ENCODE assay signal across 25 mouse cellular contexts in genomic region chrX:163987718-163988374, GRCm38 (mm10). TPM values are rescaled to one million over a fixed set of nuclear protein-coding genes. Genes with fewer than 3 reads are reported as not detected.
DNase-seq lines count a peak whose midpoint lies in the region; ATAC-seq and TF ChIP-seq lines count a peak whose summit lies in the region.
"Had no signal": no experiment of that assay in that cellular context is flagged by ENCODE, and none has a peak within 500 bp of the region (broad histone marks: within the 10 kb centered on the region; RNA-seq: fewer than 3 reads in every experiment).

No protein-coding gene starts in this region.

- no peaks in the 10 kb centered on the region for H3K36me3 ChIP-seq in hindbrain, postnatal 0 days (ENCODE audit: insufficient read depth, low read length)
- H3K36me3 ChIP-seq in hindbrain, embryonic 14.5 days (replicated peaks; ENCODE audit: control insufficient read depth, insufficient read depth) = no peaks in the 10 kb centered on the region
- H3K36me3 ChIP-seq in forebrain, embryonic 15.5 days = no peaks in the 10 kb centered on the region
- H3K36me3 ChIP-seq in heart, embryonic 12.5 days = no peaks in the 10 kb centered on the region
- H3K36me3 ChIP-seq: embryonic facial prominence, embryonic 15.5 days; heart, embryonic 13.5 days; hindbrain, embryonic 13.5 days; intestine, embryonic 15.5 days; stomach, embryonic 15.5 days had no signal

- WGBS in hindbrain, postnatal 0 days = 45% methylated on average over 3 of the region's 3 CpGs
- WGBS in hindbrain, embryonic 14.5 days = 60% methylated on average over 3 of the region's 3 CpGs
- WGBS in forebrain, embryonic 15.5 days = 25% methylated on average over 3 of the region's 3 CpGs
- 62% methylated on average over 3 of the region's 3 CpGs for WGBS in heart, embryonic 12.5 days

- no peak overlapping the region for H3K27ac ChIP-seq in hindbrain, postnatal 0 days
- no peak overlapping the region for H3K27ac ChIP-seq in hindbrain, embryonic 14.5 days
- H3K27ac ChIP-seq in forebrain, embryonic 15.5 days (replicated peaks) = no peak overlapping the region
- H3K27ac ChIP-seq in heart, embryonic 12.5 days (ENCODE audit: poor library complexity, severe bottlenecking) = no peak overlapping the region
- H3K27ac ChIP-seq: embryonic facial prominence, embryonic 15.5 days; heart, embryonic 13.5 days; hindbrain, embryonic 13.5 days; intestine, embryonic 15.5 days; liver, embryonic 14.5 days; stomach, embryonic 15.5 days had no signal

- no peak for TF ChIP-seq CTCF in hindbrain, postnatal 0 days (IDR thresholded peaks at IDR 0.05; ENCODE audit: low read depth)
- TF ChIP-seq CTCF in brain, embryonic 14.5 days (IDR thresholded peaks at IDR 0.05; ENCODE audit: borderline replicate concordance, extremely low read depth, insufficient read depth, insufficient read length) = no peak

- H3K4me2 ChIP-seq in hindbrain, postnatal 0 days (ENCODE audit: low read depth, low read length) = no peak overlapping the region
- H3K4me2 ChIP-seq in hindbrain, embryonic 14.5 days (replicated peaks) = no peak overlapping the region
- no peak overlapping the region for H3K4me2 ChIP-seq in forebrain, embryonic 15.5 days (replicated peaks)
- no peak overlapping the region for H3K4me2 ChIP-seq in heart, embryonic 12.5 days
- H3K4me2 ChIP-seq: embryonic facial prominence, embryonic 15.5 days; heart, embryonic 13.5 days; hindbrain, embryonic 13.5 days; intestine, embryonic 15.5 days; lung, embryonic 14.5 days; stomach, embryonic 15.5 days had no signal

- no peak for ATAC-seq in hindbrain, postnatal 0 days
- no peak; the same call in 1 of the 2 replicates for ATAC-seq in hindbrain, embryonic 14.5 days (ENCODE audit: low FRiP score)
- ATAC-seq in forebrain, embryonic 15.5 days (replicated peaks) = peak; percentile 68
- ATAC-seq in megakaryocyte-erythroid progenitor cell, adult 5-6 weeks (replicated peaks; ENCODE audit: low FRiP score, low TSS enrichment, poor library complexity, severe bottlenecking) = peak; percentile 68
- ATAC-seq in heart, embryonic 12.5 days (ENCODE audit: insufficient number of reproducible peaks, low FRiP score) = no peak
- ATAC-seq: intestine, embryonic 15.5 days had no signal

- H3K9me3 ChIP-seq in hindbrain, postnatal 0 days (ENCODE audit: low read length) = no peaks in the 10 kb centered on the region
- no peaks in the 10 kb centered on the region for H3K9me3 ChIP-seq in hindbrain, embryonic 14.5 days (ENCODE audit: control insufficient read depth, low read length)
- H3K9me3 ChIP-seq in forebrain, embryonic 15.5 days = no peaks in the 10 kb centered on the region
- H3K9me3 ChIP-seq in heart, embryonic 12.5 days (replicated peaks) = no peaks in the 10 kb centered on the region
- H3K9me3 ChIP-seq: embryonic facial prominence, embryonic 15.5 days; heart, embryonic 13.5 days; hindbrain, embryonic 13.5 days; intestine, embryonic 15.5 days; megakaryocyte, embryonic 14.5 days; stomach, embryonic 15.5 days had no signal

- peak; percentile 21 for DNase-seq in hindbrain, postnatal 0 days (ENCODE audit: low spot score)
- no peak for DNase-seq in hindbrain, embryonic 14.5 days (ENCODE audit: low spot score)
- DNase-seq in brain, embryonic 14.5 days (ENCODE audit: low read depth) = peak; percentile 83
- DNase-seq in gastrocnemius, postnatal 36 days = no peak
- DNase-seq: adrenal gland, postnatal 36 days; cerebellum, adult 11 months; cerebellum, postnatal 36 days; gastrocnemius, postnatal 10 days; heart, adult 18-20 months; heart, postnatal 14 days; kidney, adult 8-10 months; kidney, postnatal 14 days; layer of hippocampus, postnatal 36 days; lung, embryonic 14.5 days; thymus, postnatal 25 days had no signal

- intact Hi-C loops in gastrocnemius, postnatal 36 days (cut with DNase I) = no loop called here

- H3K4me1 ChIP-seq in hindbrain, postnatal 0 days (ENCODE audit: insufficient read depth, low read length) = no peaks in the 10 kb centered on the region
- H3K4me1 ChIP-seq in hindbrain, embryonic 14.5 days (replicated peaks; ENCODE audit: control insufficient read depth, insufficient read depth, low read length) = no peaks in the 10 kb centered on the region
- H3K4me1 ChIP-seq in forebrain, embryonic 15.5 days = no peaks in the 10 kb centered on the region
- no peaks in the 10 kb centered on the region for H3K4me1 ChIP-seq in heart, embryonic 12.5 days (replicated peaks)
- H3K4me1 ChIP-seq: embryonic facial prominence, embryonic 15.5 days; heart, embryonic 13.5 days; hindbrain, embryonic 13.5 days; intestine, embryonic 15.5 days; megakaryocyte, embryonic 14.5 days; stomach, embryonic 15.5 days had no signal

- H3K27me3 ChIP-seq in hindbrain, postnatal 0 days (ENCODE audit: insufficient read depth, low read length) = no peaks in the 10 kb centered on the region
- H3K27me3 ChIP-seq in hindbrain, embryonic 14.5 days (ENCODE audit: control insufficient read depth, insufficient read depth, low read length) = no peaks in the 10 kb centered on the region
- H3K27me3 ChIP-seq in forebrain, embryonic 15.5 days = no peaks in the 10 kb centered on the region
- no peaks in the 10 kb centered on the region for H3K27me3 ChIP-seq in heart, embryonic 12.5 days (replicated peaks)
- H3K27me3 ChIP-seq: embryonic facial prominence, embryonic 15.5 days; heart, embryonic 13.5 days; hindbrain, embryonic 13.5 days; intestine, embryonic 15.5 days; stomach, embryonic 15.5 days had no signal

- no peak overlapping the region for H3K9ac ChIP-seq in hindbrain, postnatal 0 days (replicated peaks; ENCODE audit: low read length)
- no peak overlapping the region for H3K9ac ChIP-seq in hindbrain, embryonic 14.5 days
- no peak overlapping the region for H3K9ac ChIP-seq in forebrain, embryonic 15.5 days (replicated peaks)
- H3K9ac ChIP-seq in heart, embryonic 12.5 days = no peak overlapping the region
- H3K9ac ChIP-seq: embryonic facial prominence, embryonic 15.5 days; heart, embryonic 13.5 days; hindbrain, embryonic 13.5 days; intestine, embryonic 15.5 days; liver, embryonic 14.5 days; lung, embryonic 14.5 days; stomach, embryonic 15.5 days had no signal

- TF ChIP-seq POLR2A in brain, embryonic 14.5 days (IDR thresholded peaks at IDR 0.05; ENCODE audit: borderline replicate concordance, extremely low read depth, insufficient read depth, insufficient read length, poor library complexity, severe bottlenecking) = no peak

- no peak overlapping the region for H3K4me3 ChIP-seq in hindbrain, postnatal 0 days (ENCODE audit: low read length)
- no peak overlapping the region for H3K4me3 ChIP-seq in hindbrain, embryonic 14.5 days (replicated peaks; ENCODE audit: low read length)
- H3K4me3 ChIP-seq in forebrain, embryonic 15.5 days = no peak overlapping the region
- no peak overlapping the region for H3K4me3 ChIP-seq in heart, embryonic 12.5 days
- H3K4me3 ChIP-seq: embryonic facial prominence, embryonic 15.5 days; heart, embryonic 13.5 days; hindbrain, embryonic 13.5 days; intestine, embryonic 15.5 days; megakaryocyte, embryonic 14.5 days; stomach, embryonic 15.5 days had no signal

RNA-seq across cellular contexts. Expression of gene Zrsr2, which starts 29.4 kb away (rescaled TPM):
- 10.5 and 15.0 TPM in 2 replicates for total RNA-seq in hindbrain, postnatal 0 days (2014; rRNA removed)
- 87.9 and 99.3 TPM in 2 replicates for polyA plus RNA-seq in hindbrain, postnatal 0 days (2015; fragmentation: Nextera tagmentation; extraction: Ambion mirVana)
- 49.8 and 49.9 TPM in 2 replicates for polyA plus RNA-seq in hindbrain, embryonic 14.5 days (2014; fragmentation: Nextera tagmentation; extraction: Ambion mirVana)
- polyA plus RNA-seq in brain, embryonic 14.5 days (2012; rRNA removed) = 20.3 and 27.6 TPM in 2 replicates
- polyA plus RNA-seq in forebrain, embryonic 15.5 days (2015; fragmentation: Nextera tagmentation; extraction: Ambion mirVana) = 55.8 and 57.2 TPM in 2 replicates
- 29.5 and 31.6 TPM in 2 replicates for total RNA-seq in megakaryocyte-erythroid progenitor cell, adult 5-6 weeks (2014; fragmentation: Nextera tagmentation)
- 63.0 and 91.8 TPM in 2 replicates for total RNA-seq in megakaryocyte-erythroid progenitor cell, adult 5-6 weeks (2017)
- 46.9 and 52.8 TPM in 2 replicates for polyA plus RNA-seq in heart, embryonic 12.5 days (2016; fragmentation: Nextera tagmentation; extraction: Ambion mirVana)
- 10 to 100 TPM; 12.9 to 15.1 TPM for total RNA-seq in gastrocnemius, postnatal 36 days (2021)

RNA-seq across cellular contexts. Expression of gene Car5b, which starts 40.0 kb away (rescaled TPM):
- 4.8 and 5.3 TPM in 2 replicates for total RNA-seq in hindbrain, postnatal 0 days (2014; rRNA removed)
- 1.8 and 1.9 TPM in 2 replicates for polyA plus RNA-seq in hindbrain, postnatal 0 days (2015; fragmentation: Nextera tagmentation; extraction: Ambion mirVana)
- polyA plus RNA-seq in hindbrain, embryonic 14.5 days (2014; fragmentation: Nextera tagmentation; extraction: Ambion mirVana) = 0.95 and 1.1 TPM in 2 replicates
- 0.33 and 0.81 TPM in 2 replicates for polyA plus RNA-seq in brain, embryonic 14.5 days (2012; rRNA removed)
- polyA plus RNA-seq in forebrain, embryonic 15.5 days (2015; fragmentation: Nextera tagmentation; extraction: Ambion mirVana) = 0.29 and 0.40 TPM in 2 replicates
- total RNA-seq in megakaryocyte-erythroid progenitor cell, adult 5-6 weeks (2014; fragmentation: Nextera tagmentation) = 0.17 TPM in 1 of 2 replicates, not detected in the other
- total RNA-seq in megakaryocyte-erythroid progenitor cell, adult 5-6 weeks (2017) = 0.47 and 1.4 TPM in 2 replicates
- polyA plus RNA-seq in heart, embryonic 12.5 days (2016; fragmentation: Nextera tagmentation; extraction: Ambion mirVana) = 0.19 and 0.26 TPM in 2 replicates
- total RNA-seq in gastrocnemius, postnatal 36 days (2021) = 1 to 10 TPM in 1 of 2 experiments, under 1 TPM in 1; 0.92 to 1.6 TPM

Comparison
In these comparisons a context has a peak if more than half of its experiments do, and no peak if none do; other contexts are left out.
1. DNase-seq: peak in hindbrain, postnatal 0 days (single experiment) and brain, embryonic 14.5 days (single experiment); none in hindbrain, embryonic 14.5 days (single experiment) and gastrocnemius, postnatal 36 days (0 of 2).
2. ATAC-seq: peak in forebrain, embryonic 15.5 days (single experiment) and megakaryocyte-erythroid progenitor cell, adult 5-6 weeks (single experiment); none in hindbrain, postnatal 0 days (single experiment), hindbrain, embryonic 14.5 days (single experiment) and heart, embryonic 12.5 days (single experiment).